Mouse (Mus musculus) midbrain, embryonic 16.5 days (tissue): ENCODE measurements at regions not wholly inside any gene's neighbourhood (a gene's known extent, or its start where the extent isn't known, plus 50 kb on each side); places are given as distances from the start of the nearest gene placed in this dataset.
A peak's percentile ranks its signal among the peaks of the same experiment; 100 is the strongest.

Experiments
- ATAC-seq: fragments of 200-750 bp; cut with Nextera tagmentation; 2 replicates; pipeline ENCODE4 v1.8.0; 2017; ENCODE audit warnings: moderate TSS enrichment
- H3K27ac ChIP-seq: fragments of 300-500 bp; sonication (generic); 2 replicates; pipeline ENCODE4 v1.5.1; 2014; ENCODE audit warnings: mild to moderate bottlenecking, low read length, mixed read lengths
- H3K27me3 ChIP-seq: fragments of 300-500 bp; sonication (generic); 2 replicates; pipeline ENCODE4 v1.6.1; 2014; ENCODE audit warnings: low read depth, low read length, mixed read lengths; ENCODE audit not compliant: control insufficient read depth, insufficient read depth
- H3K36me3 ChIP-seq: fragments of 300-500 bp; sonication (generic); 2 replicates; pipeline ENCODE4 v1.6.1; 2014; ENCODE audit warnings: mild to moderate bottlenecking, low read length, moderate library complexity, mixed read lengths; ENCODE audit not compliant: control insufficient read depth, insufficient read depth
- H3K4me1 ChIP-seq: fragments of 300-500 bp; sonication (generic); 2 replicates; pipeline ENCODE4 v1.6.1; 2014; ENCODE audit warnings: mild to moderate bottlenecking, low read length, mixed read lengths; ENCODE audit not compliant: control insufficient read depth, insufficient read depth
- H3K4me2 ChIP-seq: fragments of 300-500 bp; sonication (generic); 2 replicates; pipeline ENCODE4 v1.6.1; 2014; ENCODE audit warnings: mild to moderate bottlenecking, low read length, mixed read lengths
- H3K4me3 ChIP-seq: fragments of 300-500 bp; sonication (generic); 2 replicates; pipeline ENCODE4 v1.5.1; 2014; ENCODE audit warnings: low read depth, mild to moderate bottlenecking, low read length, moderate library complexity, mixed read lengths
- H3K9ac ChIP-seq: fragments of 300-500 bp; sonication (generic); 2 replicates; pipeline ENCODE4 v1.6.1; 2014; ENCODE audit warnings: low read depth, low read length, mixed read lengths
- H3K9me3 ChIP-seq: fragments of 300-500 bp; sonication (generic); replicated peaks from 2 replicates; pipeline ENCODE4 v1.6.1; 2014; ENCODE audit warnings: mild to moderate bottlenecking, low read length, mixed read lengths; ENCODE audit not compliant: control insufficient read depth, poor library complexity, severe bottlenecking
- WGBS: fragments of 180-500 bp; shearing (Covaris S2); extraction: QIAGEN DNeasy Blood & Tissue Kit; methylation state at CpG from one replicate; pipeline ENCODE4 v1.1.7; 2014; 5-methylcytosine and 5-hydroxymethylcytosine counted together

GRCm38 (mm10) chr15:56003921-56004320 is 1473.5 kb downstream of the Slc22a22 start:
- no peaks in the 10 kb centered on the region for H3K4me1 ChIP-seq
- H3K27me3 ChIP-seq, result no peaks in the 10 kb centered on the region
- no peak for ATAC-seq
- H3K4me3 ChIP-seq, result no peak overlapping the region
- 91% methylated on average over 3 of the region's 3 CpGs for WGBS
- no peak overlapping the region for H3K27ac ChIP-seq
- no peak overlapping the region for H3K4me2 ChIP-seq
- no peaks in the 10 kb centered on the region for H3K36me3 ChIP-seq
- H3K9ac ChIP-seq, result no peak overlapping the region
- no peaks in the 10 kb centered on the region for H3K9me3 ChIP-seq

DNA sequence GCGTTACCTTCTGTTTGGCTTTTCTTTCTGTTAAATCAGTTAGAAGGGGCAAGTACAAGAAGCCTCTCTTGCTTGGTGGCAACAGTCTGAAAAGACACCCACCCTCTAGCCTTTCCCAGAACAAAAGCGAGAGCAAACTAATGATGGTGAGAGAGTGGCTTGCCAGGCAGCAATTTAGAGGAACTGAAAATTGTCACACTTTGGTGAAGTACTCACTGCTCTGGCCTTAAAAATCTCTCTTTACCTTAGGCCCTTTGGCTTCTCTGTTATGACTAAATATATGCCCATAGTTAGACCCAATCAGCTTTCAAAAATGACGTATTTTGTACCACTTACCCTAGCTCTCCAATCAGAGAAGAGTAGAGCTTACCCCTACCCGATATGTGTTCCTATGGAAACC is 1477.8 kb downstream of the Slc22a22 start:
- Histone ChIP-seq H3K9ac (no peak overlapping the region), H3K27me3 (no peaks in the 10 kb centered on the region)
- 94% methylated on average over 4 of the region's 4 CpGs for WGBS

GRCm38 (mm10) chr15:55997977-55998376 is 1479.4 kb downstream of the Slc22a22 start:
- no peak for ATAC-seq
- H3K9ac ChIP-seq, result no peak overlapping the region
- no peaks in the 10 kb centered on the region for H3K4me1 ChIP-seq
- H3K9me3 ChIP-seq, result no peaks in the 10 kb centered on the region
- no peaks in the 10 kb centered on the region for H3K27me3 ChIP-seq
- no peaks in the 10 kb centered on the region for H3K36me3 ChIP-seq
- 79% methylated on average over 4 of the region's 4 CpGs for WGBS
- H3K27ac ChIP-seq, result no peak overlapping the region
- H3K4me3 ChIP-seq, result no peak overlapping the region
- no peak overlapping the region for H3K4me2 ChIP-seq

More for the DNA sequence above, 1477.8 kb downstream of the Slc22a22 start:
- no peak overlapping the region for H3K27ac ChIP-seq
- H3K4me3 ChIP-seq, result no peak overlapping the region
- H3K36me3 ChIP-seq, result no peaks in the 10 kb centered on the region
- no peaks in the 10 kb centered on the region for H3K4me1 ChIP-seq
- H3K4me2 ChIP-seq, result no peak overlapping the region
- ATAC-seq, result no peak
- H3K9me3 ChIP-seq, result no peaks in the 10 kb centered on the region

GRCm38 (mm10) chr15:55994680-55995079 is 1482.7 kb downstream of the Slc22a22 start:
- 80% methylated on average over 3 of the region's 3 CpGs for WGBS
- no peaks in the 10 kb centered on the region for H3K4me1 ChIP-seq
- no peaks in the 10 kb centered on the region for H3K36me3 ChIP-seq
- H3K4me3 ChIP-seq, result no peak overlapping the region
- no peak overlapping the region for H3K9ac ChIP-seq
- no peak for ATAC-seq
- H3K9me3 ChIP-seq, result no peaks in the 10 kb centered on the region
- H3K4me2 ChIP-seq, result no peak overlapping the region
- no peaks in the 10 kb centered on the region for H3K27me3 ChIP-seq
- no peak overlapping the region for H3K27ac ChIP-seq

DNA sequence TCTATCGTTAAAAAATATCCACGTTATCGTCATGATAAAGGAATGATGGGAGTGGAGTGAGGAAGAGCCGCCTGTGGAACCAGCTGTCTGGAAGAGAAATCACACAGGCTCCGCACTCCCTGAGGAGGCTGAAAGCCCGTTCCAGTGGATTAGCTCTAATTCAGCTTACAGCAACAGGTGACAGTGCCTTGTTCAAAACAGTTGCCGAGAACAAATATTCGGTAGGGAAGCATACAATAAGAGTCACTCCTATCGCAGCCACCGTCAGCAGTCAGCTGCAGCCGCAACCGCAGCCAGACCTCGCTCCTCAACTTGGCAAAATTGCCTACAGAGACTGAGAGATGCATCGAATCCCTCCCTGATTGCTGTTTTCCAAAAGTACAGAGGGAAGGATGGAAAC is 1501.6 kb downstream of the Slc22a22 start:
- Histone ChIP-seq H3K4me2 (peak overlapping the region; percentile 41), H3K27ac (no peak overlapping the region)
- no peak for ATAC-seq

GRCm38 (mm10) chr15:55966780-55967179 is 1510.6 kb downstream of the Slc22a22 start:
- ATAC-seq, result peak; percentile 51; the same call in 1 of the 2 replicates
- Histone ChIP-seq H3K4me2 (no peak overlapping the region), H3K36me3 (no peaks in the 10 kb centered on the region), H3K4me3 (no peak overlapping the region), H3K9me3 (no peaks in the 10 kb centered on the region), H3K9ac (no peak overlapping the region), H3K27me3 (no peaks in the 10 kb centered on the region), H3K4me1 (no peaks in the 10 kb centered on the region), H3K27ac (no peak overlapping the region)
- WGBS, result 15% methylated on average over 2 of the region's 2 CpGs

More for the DNA sequence above, 1501.6 kb downstream of the Slc22a22 start:
- no peak overlapping the region for H3K4me3 ChIP-seq
- no peaks in the 10 kb centered on the region; the same call in 1 of the 2 replicates for H3K4me1 ChIP-seq
- H3K9ac ChIP-seq, result no peak overlapping the region
- no peaks in the 10 kb centered on the region for H3K36me3 ChIP-seq
- WGBS, result 50% methylated on average over 14 of the region's 14 CpGs
- no peaks in the 10 kb centered on the region for H3K9me3 ChIP-seq
- H3K27me3 ChIP-seq, result no peaks in the 10 kb centered on the region

DNA sequence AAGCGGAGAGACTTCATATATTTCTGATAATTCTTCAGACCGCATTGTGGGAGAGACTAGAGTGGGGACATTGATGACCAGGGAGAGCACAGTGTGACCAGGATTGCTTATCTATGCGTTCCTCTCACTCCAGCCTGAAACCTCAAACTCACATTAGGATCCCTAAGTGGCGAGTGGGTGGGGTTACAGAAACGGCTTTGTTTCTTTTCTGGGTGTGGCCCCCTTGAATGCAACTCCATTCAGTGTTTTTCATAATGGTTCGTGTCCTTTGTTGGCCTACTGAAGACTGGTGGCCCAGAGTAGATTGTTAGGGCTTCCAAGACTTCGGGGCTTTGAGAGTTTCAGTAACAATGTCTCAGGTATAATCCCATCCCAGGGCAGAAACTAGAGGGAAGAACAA is 1512.1 kb downstream of the Slc22a22 start:
- H3K36me3 ChIP-seq, result no peaks in the 10 kb centered on the region
- H3K4me2 ChIP-seq, result no peak overlapping the region
- H3K27ac ChIP-seq, result no peak overlapping the region
- no peak for ATAC-seq
- WGBS, result 81% methylated on average over 7 of the region's 7 CpGs
- no peaks in the 10 kb centered on the region for H3K9me3 ChIP-seq
- H3K4me3 ChIP-seq, result no peak overlapping the region
- no peak overlapping the region for H3K9ac ChIP-seq
- no peaks in the 10 kb centered on the region for H3K27me3 ChIP-seq
- no peaks in the 10 kb centered on the region for H3K4me1 ChIP-seq

DNA sequence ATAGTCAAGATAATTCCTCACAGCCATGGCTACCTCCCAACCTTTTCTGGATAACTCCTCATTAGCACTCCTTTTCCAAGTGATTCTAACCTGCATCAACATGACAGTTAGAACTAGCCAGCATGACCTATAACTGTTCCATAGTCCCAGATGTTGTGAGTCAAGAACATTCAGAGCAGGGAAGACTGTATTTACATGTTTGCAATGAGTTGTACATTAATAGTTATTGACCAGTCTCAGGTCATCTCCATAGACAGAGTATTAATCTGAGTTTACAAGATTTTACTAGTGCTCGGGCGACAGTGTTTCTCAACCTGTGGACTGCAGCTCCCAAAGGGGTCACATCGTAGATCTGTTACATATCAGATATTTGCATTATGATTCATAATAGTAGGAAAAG is 1515.3 kb downstream of the Slc22a22 start:
- H3K4me3 ChIP-seq, result no peak overlapping the region
- H3K9ac ChIP-seq, result no peak overlapping the region
- WGBS, result 94% methylated on average over 3 of the region's 3 CpGs
- no peak for ATAC-seq
- no peaks in the 10 kb centered on the region; the same call in 1 of the 2 replicates for H3K9me3 ChIP-seq
- H3K4me1 ChIP-seq, result no peaks in the 10 kb centered on the region
- H3K4me2 ChIP-seq, result no peak overlapping the region
- H3K27me3 ChIP-seq, result no peaks in the 10 kb centered on the region
- no peak overlapping the region for H3K27ac ChIP-seq
- H3K36me3 ChIP-seq, result no peaks in the 10 kb centered on the region
